Mouse (Mus musculus): ENCODE results near the gene Nfix.

The Nfix gene

GRCm38 (mm10) chr8:84742171-84743053 lies 57.7 kb downstream of the Nfix start:
- peak; percentile 87 for DNase-seq (ENCODE audit: extremely low read depth, insufficient read length, low spot score)

GRCm38 (mm10) chr8:84740895-84741843 lies 59.0 kb downstream of the Nfix start:
- DNase-seq (ENCODE audit: extremely low read depth, insufficient read length, low spot score) = no peak

DNA sequence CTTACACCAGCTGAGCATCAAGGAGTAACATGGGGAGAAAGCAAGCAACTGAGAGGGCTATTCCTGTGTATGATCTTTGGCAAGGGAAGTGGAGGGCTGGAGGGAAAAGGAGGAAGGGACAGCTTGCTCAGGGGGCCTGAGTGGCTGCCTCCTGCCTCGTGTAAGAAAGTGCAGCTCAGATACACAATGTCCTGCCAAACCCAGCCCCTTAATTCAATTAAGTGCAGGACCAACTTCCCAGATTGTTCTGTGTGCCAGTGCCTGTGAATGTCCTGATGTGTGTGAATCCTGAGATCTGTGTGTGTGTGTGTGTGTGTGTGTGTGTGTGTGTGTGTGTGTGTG lies 60.8 kb downstream of the Nfix start:
- DNase-seq (ENCODE audit: extremely low read depth, insufficient read length, low spot score) = no peak

- DNase-seq (ENCODE audit: extremely low read depth, insufficient read length, low spot score) = no peak
These were observed 61.3 kb downstream of the Nfix start for GRCm38 (mm10) chr8:84738715-84739400.

DNA sequence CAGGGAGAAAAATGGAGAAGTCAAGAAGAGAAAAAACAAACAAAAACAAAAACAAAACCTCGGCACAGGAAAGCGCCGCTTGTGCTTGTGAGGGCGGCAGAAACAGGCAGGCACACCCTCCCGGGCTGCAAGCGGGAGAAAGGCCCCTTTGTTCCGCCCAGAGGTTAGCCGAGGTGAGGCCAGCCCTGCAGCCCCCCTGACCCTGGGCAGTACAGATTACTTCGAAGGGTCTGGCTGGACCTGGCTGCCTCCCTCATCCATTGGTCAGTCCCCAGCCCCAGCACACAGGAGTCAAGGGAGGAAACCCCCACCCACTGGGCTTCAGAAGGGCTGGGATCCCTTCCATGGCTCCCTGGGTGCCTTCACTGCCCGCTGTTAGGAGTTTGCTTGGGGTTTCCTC lies 61.9 kb downstream of the Nfix start:
- DNase-seq (ENCODE audit: extremely low read depth, insufficient read length, low spot score) = no peak

DNA sequence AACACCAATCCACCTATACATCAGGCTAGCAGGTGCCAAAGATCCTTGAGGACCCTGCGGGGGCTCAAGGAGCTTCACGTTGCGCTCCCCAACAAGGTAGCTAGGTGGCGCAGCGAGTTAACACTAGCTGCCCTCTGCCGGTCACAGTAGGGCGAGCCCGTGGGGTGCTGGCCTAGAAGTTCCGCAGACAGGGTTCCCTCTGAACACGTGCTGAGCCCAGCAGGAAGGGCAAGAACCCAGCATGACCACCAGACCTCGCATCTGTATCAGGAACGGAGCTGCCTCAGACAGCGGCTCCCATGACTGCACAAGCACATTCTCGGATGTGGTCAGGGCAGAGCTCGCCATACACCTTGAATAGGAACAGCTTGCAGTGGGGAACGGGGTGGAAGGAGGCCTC lies 62.5 kb downstream of the Nfix start:
- peak; percentile 79 for DNase-seq (ENCODE audit: extremely low read depth, insufficient read length, low spot score)

DNA sequence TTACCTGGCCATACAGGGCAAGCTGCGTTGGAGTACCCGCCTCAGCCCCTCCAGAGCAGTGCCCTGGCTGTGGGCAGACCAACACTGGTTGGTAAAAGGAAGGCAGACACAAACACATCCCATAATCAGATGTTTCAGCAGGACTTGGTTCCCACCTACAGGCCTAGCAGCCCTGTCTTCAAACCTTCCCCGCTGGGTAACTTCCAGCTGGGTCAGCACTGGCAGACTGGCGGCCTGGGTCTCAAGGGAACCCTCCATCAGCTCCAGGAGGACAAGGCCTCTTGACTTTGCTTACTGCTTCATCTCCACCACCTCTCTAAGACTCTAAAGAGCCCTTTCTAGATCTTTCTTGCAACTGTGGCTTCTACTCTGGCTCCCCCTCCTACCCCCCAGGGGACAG lies 63.6 kb downstream of the Nfix start:
- no peak for DNase-seq (ENCODE audit: extremely low read depth, insufficient read length, low spot score)

GRCm38 (mm10) chr8:84735597-84735996 lies 64.5 kb downstream of the Nfix start:
- DNase-seq (ENCODE audit: extremely low read depth, insufficient read length, low spot score) = no peak

DNA sequence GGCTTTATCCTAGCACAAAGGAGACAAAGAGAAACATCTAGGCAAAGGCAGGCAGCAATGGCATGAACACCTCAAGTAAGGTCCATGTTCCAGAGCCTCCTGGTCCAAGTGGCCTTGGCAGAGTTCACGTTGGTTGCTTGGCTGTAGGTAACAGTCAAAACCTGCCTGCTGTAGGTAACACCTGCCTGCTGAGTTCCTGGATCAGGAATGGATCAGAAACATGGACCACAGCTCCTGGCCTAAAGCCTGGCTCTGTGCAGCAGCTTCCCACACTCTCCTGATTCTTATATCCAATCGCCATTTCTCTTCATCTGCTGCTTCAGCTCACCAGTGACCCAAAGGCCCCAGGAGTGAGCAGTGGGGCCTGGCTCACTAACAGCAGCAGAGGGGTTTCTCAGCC lies 65.5 kb downstream of the Nfix start:
- DNase-seq (ENCODE audit: extremely low read depth, insufficient read length, low spot score) = no peak

GRCm38 (mm10) chr8:84733959-84734358 lies 66.2 kb downstream of the Nfix start:
- DNase-seq (ENCODE audit: extremely low read depth, insufficient read length, low spot score) = no peak

DNA sequence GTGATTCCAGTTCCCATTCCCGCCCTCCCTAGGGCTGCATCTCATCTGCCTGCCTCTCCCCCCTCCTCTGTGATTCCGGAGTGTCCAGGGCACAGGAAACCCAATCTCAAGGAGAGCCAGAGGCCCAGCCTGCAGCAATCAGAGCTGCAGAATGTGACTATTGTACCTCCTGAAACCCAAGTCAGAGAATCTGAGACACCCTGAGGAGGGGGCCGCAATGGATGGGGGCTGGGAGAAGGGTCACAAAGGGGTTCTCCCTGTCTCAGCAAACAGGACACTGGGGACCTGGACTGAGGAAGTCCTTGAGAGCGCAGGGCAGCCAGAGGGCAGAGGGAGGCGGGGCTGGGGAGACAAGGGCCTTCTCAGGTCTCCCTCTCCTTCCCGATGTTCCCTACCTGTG lies 67.1 kb downstream of the Nfix start:
- no peak for DNase-seq (ENCODE audit: extremely low read depth, insufficient read length, low spot score)

DNA sequence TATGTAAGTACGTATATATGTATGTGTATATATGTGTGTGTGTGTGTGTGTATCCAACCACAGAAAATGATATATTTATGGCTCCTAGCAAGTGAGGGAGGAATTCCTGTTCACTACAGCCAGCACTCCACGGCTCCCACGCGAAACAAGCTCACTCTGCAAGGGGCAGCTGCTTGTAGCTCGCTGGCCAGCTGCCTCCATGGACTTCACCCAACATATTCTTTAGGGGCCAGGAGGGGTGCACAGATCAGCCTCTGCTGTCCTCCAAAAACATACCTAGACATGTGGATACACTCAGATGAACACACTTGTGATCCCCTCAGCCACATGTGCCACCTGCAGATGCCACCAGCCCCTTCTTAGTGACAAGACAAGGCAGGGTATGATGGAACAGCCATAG lies 67.6 kb downstream of the Nfix start:
- DNase-seq (ENCODE audit: extremely low read depth, insufficient read length, low spot score) = no peak

- DNase-seq (ENCODE audit: extremely low read depth, insufficient read length, low spot score) = no peak
These were observed 68.6 kb downstream of the Nfix start for GRCm38 (mm10) chr8:84731371-84732177.

- no peak for DNase-seq (ENCODE audit: extremely low read depth, insufficient read length, low spot score)
These were observed 69.4 kb downstream of the Nfix start for GRCm38 (mm10) chr8:84730541-84731370.

DNA sequence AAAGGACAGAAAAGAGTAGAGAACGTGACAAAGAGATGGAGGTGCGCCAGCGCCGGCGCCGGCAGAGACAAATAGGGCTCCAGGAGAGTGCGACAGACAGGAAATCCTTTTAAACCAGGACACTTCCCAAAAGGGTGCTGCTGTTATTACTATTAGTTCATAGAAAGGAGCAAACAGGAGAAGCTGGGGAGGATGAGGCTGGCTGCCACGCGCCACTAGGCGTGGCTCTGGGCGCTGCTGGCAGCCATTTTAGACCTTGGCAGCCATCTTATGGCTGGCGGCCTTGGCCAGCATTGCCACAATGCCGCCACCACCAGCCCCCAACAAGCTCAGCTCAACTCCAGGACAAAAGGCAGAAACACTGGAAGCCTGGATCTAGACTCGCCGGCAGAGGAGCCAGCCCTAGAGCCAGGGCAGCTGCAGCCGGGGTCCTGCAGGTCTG lies 70.2 kb downstream of the Nfix start:
- no peak for DNase-seq (ENCODE audit: extremely low read depth, insufficient read length, low spot score)

GRCm38 (mm10) chr8:84728474-84728873 lies 71.7 kb downstream of the Nfix start:
- DNase-seq (ENCODE audit: extremely low read depth, insufficient read length, low spot score) = no peak

GRCm38 (mm10) chr8:84725941-84726259 lies 74.2 kb downstream of the Nfix start:
- DNase-seq (ENCODE audit: extremely low read depth, insufficient read length, low spot score) = no peak

DNA sequence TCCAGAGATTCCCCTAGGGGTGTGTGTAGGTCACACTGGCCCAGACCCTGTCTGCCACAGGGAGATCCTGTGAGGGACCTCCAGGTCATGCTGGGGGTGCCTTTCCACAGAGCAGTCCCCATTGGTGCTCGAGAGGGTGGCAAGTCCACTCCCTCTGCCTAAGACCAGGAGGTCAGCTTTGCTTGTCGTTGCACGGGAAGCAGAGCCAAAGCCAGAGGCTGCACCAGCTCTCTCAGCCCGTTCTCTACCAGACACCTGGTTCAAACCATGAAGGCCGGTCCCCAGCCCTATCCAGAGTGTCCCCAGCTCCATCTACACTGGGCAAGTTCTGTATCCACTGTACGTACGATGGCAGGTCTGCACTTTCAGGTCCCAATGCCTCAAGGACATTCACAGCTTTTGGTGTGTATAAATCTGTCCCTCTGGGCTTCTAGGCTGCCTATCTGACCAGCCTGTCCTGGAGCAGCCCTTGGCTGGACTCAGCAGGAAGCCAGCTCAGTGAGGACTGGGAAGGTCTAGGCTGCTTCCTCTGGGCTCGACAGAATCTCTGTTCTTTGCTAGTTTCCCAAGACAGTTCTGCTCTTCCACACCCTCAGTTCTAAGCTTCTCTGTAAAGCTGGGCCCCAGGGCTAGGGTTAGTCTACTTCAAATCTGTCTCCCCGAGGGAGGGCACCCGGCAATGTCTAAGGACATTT lies 74.8 kb downstream of the Nfix start:
- DNase-seq (ENCODE audit: extremely low read depth, insufficient read length, low spot score) = no peak

GRCm38 (mm10) chr8:84724683-84725082 lies 75.5 kb downstream of the Nfix start:
- DNase-seq (ENCODE audit: extremely low read depth, insufficient read length, low spot score) = no peak
